Mouse (Mus musculus) thymus, adult 2 months (tissue): ENCODE measurements at regions not wholly inside any gene's neighbourhood (a gene's known extent, or its start where the extent isn't known, plus 50 kb on each side); places are given as distances from the start of the nearest gene placed in this dataset.

Source experiments
- CTCF ChIP-seq: fragments of 200-500 bp; IDR thresholded peaks from 2 replicates; pipeline ENCODE4 v1.5.1; 2012; ENCODE audit warnings: mild to moderate bottlenecking, control low read depth, low read length, moderate library complexity, borderline replicate concordance; ENCODE audit not compliant: control insufficient read depth, poor library complexity, insufficient read depth; ENCODE audit errors: extremely low read depth
- POLR2A ChIP-seq: fragments of 200-500 bp; IDR thresholded peaks from 2 replicates; pipeline ENCODE4 v1.6.1; 2012; ENCODE audit warnings: mild to moderate bottlenecking, low read length, control low read depth, moderate library complexity; ENCODE audit not compliant: control insufficient read depth, poor library complexity, insufficient read depth; ENCODE audit errors: extremely low read depth

- TF ChIP-seq CTCF, result no peak
- no peak for TF ChIP-seq POLR2A
These were observed 105.4 kb downstream of the Tmco5 start for GRCm38 (mm10) chr2:116983821-116984351.
